Mouse (Mus musculus) liver, postnatal 0 days (tissue): ENCODE measurements around the gene Cdc6.

Experiments
- CTCF ChIP-seq: sonication (generic); IDR thresholded peaks from 2 replicates; pipeline ENCODE4 v1.5.1; 2016; ENCODE audit warnings: antibody characterized with exemption, low read depth
- EP300 ChIP-seq: IDR thresholded peaks from 2 replicates; pipeline ENCODE4 v1.6.1; 2016; ENCODE audit warnings: antibody characterized with exemption, low read depth, mild to moderate bottlenecking

DNA sequence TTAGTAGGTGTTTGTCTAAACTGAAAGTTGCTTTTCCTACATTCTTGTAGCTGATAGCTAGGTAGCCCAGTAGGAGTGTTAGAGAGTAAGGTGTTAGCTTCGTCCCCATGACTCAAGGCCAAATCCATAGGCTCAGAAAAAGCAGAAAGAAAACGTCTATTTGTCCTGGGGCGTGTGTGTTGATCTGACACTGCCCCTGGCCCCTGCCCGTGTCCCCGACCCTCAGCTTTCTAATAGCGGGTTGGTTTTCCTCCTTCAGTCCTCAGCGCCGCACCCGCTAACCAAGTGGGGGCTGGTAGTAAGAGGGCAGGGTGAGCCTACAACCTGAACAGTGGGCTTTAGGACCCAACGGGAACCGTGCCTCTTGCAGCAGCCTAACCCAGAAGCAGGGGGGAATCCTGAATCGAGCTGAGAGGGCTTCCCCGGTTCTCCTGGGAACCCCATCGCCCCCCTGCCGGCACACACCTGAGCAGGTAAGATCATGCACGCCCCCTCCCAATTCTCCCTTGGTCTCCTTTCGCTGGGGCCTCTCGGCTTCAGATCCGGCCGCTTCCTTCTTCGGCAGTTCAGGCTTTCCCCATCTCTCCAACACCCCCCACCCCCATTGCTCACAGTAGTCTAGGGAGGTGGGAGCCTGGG is 20.0 kb downstream of the Cdc6 start, which contains the start of gene Rara:
- TF ChIP-seq EP300 (no peak), CTCF (no peak)
